Mouse (Mus musculus): Measurements from ENCODE around the gene Kif18a. TPM values are rescaled to one million over a fixed set of nuclear protein-coding genes. Genes with fewer than 3 reads are reported as not detected.

Kif18a gene
- 1 to 10 TPM; 4.9 to 6.5 TPM for polyA plus RNA-seq (2017; shearing (Covaris generic))

GRCm38 (mm10) chr2:109280600-109281340 is at the start of gene Kif18a, which contains the start of gene Mettl15:
Gene Kif18a (plus strand): TSS chr2:109280738.
Gene Mettl15 (minus strand): TSS chr2:109280748.

Other genes with a start within 250 kb of the Kif18a start
- 1 to 10 TPM; 6.4 to 9.3 TPM for gene Mettl15, start within 50 bp of the Kif18a start, polyA plus RNA-seq (2017; shearing (Covaris generic))